Mouse (Mus musculus) thymus, adult 2 months (tissue): ENCODE data around the gene Unc80.
"Not testable (repeated sequence)": the region's sequence is repeated elsewhere in the genome, so short reads cannot be mapped to it uniquely, and the experiment has no call there.

ENCODE experiments used
- CTCF ChIP-seq: fragments of 200-500 bp; IDR thresholded peaks from 2 replicates; pipeline ENCODE4 v1.5.1; 2012; ENCODE audit warnings: mild to moderate bottlenecking, control low read depth, low read length, moderate library complexity, borderline replicate concordance; ENCODE audit not compliant: control insufficient read depth, poor library complexity, insufficient read depth; ENCODE audit errors: extremely low read depth
- POLR2A ChIP-seq: fragments of 200-500 bp; IDR thresholded peaks from 2 replicates; pipeline ENCODE4 v1.6.1; 2012; ENCODE audit warnings: mild to moderate bottlenecking, low read length, control low read depth, moderate library complexity; ENCODE audit not compliant: control insufficient read depth, poor library complexity, insufficient read depth; ENCODE audit errors: extremely low read depth

- not testable (repeated sequence) for TF ChIP-seq CTCF, POLR2A
These were observed 231.5 kb downstream of the Unc80 start for GRCm38 (mm10) chr1:66699630-66700029.
